Mouse (Mus musculus) heart, embryonic 16.5 days (tissue): ENCODE results near the gene Poc5. TPM values are rescaled to one million over a fixed set of nuclear protein-coding genes. Genes with fewer than 3 reads are reported as not detected.

ENCODE experiments used
- ATAC-seq: fragments of 200-750 bp; cut with Nextera tagmentation; replicated peaks from 2 replicates; pipeline ENCODE4 v1.8.0; 2017; ENCODE audit warnings: moderate number of reproducible peaks; ENCODE audit not compliant: insufficient read depth, low FRiP score; ENCODE audit errors: extremely low read depth
- H3K27ac ChIP-seq: fragments of 300-500 bp; sonication (generic); 2 replicates; pipeline ENCODE4 v1.5.1; 2014; ENCODE audit warnings: mild to moderate bottlenecking, low read length, control low read depth, moderate library complexity
- H3K27me3 ChIP-seq: fragments of 300-500 bp; sonication (generic); 2 replicates; pipeline ENCODE4 v1.6.1; 2014; ENCODE audit warnings: low read length, mixed read lengths; ENCODE audit not compliant: control insufficient read depth, insufficient read depth
- H3K36me3 ChIP-seq: fragments of 300-500 bp; sonication (generic); 2 replicates; pipeline ENCODE4 v1.6.1; 2014; ENCODE audit not compliant: control insufficient read depth, insufficient read depth
- H3K4me1 ChIP-seq: fragments of 300-500 bp; sonication (generic); 2 replicates; pipeline ENCODE4 v1.6.1; 2014; ENCODE audit warnings: low read length, mixed read lengths; ENCODE audit not compliant: control insufficient read depth, insufficient read depth
- H3K4me2 ChIP-seq: fragments of 300-500 bp; sonication (generic); 2 replicates; pipeline ENCODE4 v1.6.1; 2014; ENCODE audit warnings: low read depth, mild to moderate bottlenecking, control low read depth, low read length
- H3K4me3 ChIP-seq: fragments of 300-500 bp; sonication (generic); 2 replicates; pipeline ENCODE4 v1.5.1; 2014; ENCODE audit warnings: mild to moderate bottlenecking, control low read depth, low read length
- H3K9ac ChIP-seq: fragments of 300-500 bp; sonication (generic); 2 replicates; pipeline ENCODE4 v1.6.1; 2014; ENCODE audit warnings: low read length, control low read depth
- H3K9me3 ChIP-seq: fragments of 300-500 bp; sonication (generic); replicated peaks from 2 replicates; pipeline ENCODE4 v1.6.1; 2016; ENCODE audit warnings: low read length; ENCODE audit not compliant: control insufficient read depth
- WGBS: fragments of 180-500 bp; shearing (Covaris S2); extraction: QIAGEN DNeasy Blood & Tissue Kit; methylation state at CpG from one replicate; pipeline ENCODE4 v1.1.7; 2014; 5-methylcytosine and 5-hydroxymethylcytosine counted together
- microRNA-seq: library from miRNA; unstranded; fragments of <30 nt; microRNA quantifications from one replicate; pipeline ENCODE4, GENCODE M21; 2017
- polyA plus RNA-seq: library from polyadenylated mRNA; unstranded; fragments of >200 nt; fragmentation: Nextera tagmentation; extraction: Ambion mirVana; gene quantifications from 2 replicates; pipeline ENCODE4 v1.2.1, GENCODE M21; 2015

Poc5 gene
- polyA plus RNA-seq, 1 experiment from 2014 or later: 11.5 TPM

- Histone ChIP-seq H3K4me3 (no peak overlapping the region), H3K9ac (no peak overlapping the region), H3K27ac (no peak overlapping the region), H3K4me2 (no peak overlapping the region), H3K36me3 (no peaks in the 10 kb centered on the region), H3K27me3 (no peaks in the 10 kb centered on the region), H3K4me1 (no peaks in the 10 kb centered on the region; the same call in 1 of the 2 replicates), H3K9me3 (no peaks in the 10 kb centered on the region)
- WGBS: 65% methylated on average over 5 of the region's 5 CpGs
- ATAC-seq: no peak; the same call in 1 of the 2 replicates
These were observed 69.9 kb downstream of the Poc5 start for GRCm38 (mm10) chr13:96458018-96458417.

- ATAC-seq: no peak
- Histone ChIP-seq H3K4me1 (no peaks in the 10 kb centered on the region; the same call in 1 of the 2 replicates), H3K9me3 (no peaks in the 10 kb centered on the region), H3K27ac (no peak overlapping the region), H3K36me3 (no peaks in the 10 kb centered on the region), H3K4me2 (no peak overlapping the region), H3K9ac (no peak overlapping the region), H3K27me3 (no peaks in the 10 kb centered on the region), H3K4me3 (no peak overlapping the region)
- 80% methylated on average over 4 of the region's 4 CpGs for WGBS
These were observed 70.5 kb downstream of the Poc5 start for GRCm38 (mm10) chr13:96458606-96459005.

GRCm38 (mm10) chr13:96462644-96463043 is 74.5 kb downstream of the Poc5 start:
- Histone ChIP-seq H3K9ac (no peak overlapping the region), H3K4me3 (no peak overlapping the region), H3K4me1 (no peaks in the 10 kb centered on the region), H3K4me2 (no peak overlapping the region), H3K9me3 (no peaks in the 10 kb centered on the region), H3K27ac (no peak overlapping the region), H3K36me3 (no peaks in the 10 kb centered on the region), H3K27me3 (no peaks in the 10 kb centered on the region)
- no peak for ATAC-seq
- WGBS: 64% methylated on average over 1 of the region's 1 CpGs

- Histone ChIP-seq H3K9ac (no peak overlapping the region), H3K27me3 (no peaks in the 10 kb centered on the region), H3K36me3 (no peaks in the 10 kb centered on the region), H3K27ac (no peak overlapping the region), H3K4me1 (no peaks in the 10 kb centered on the region), H3K4me2 (no peak overlapping the region), H3K4me3 (no peak overlapping the region), H3K9me3 (no peaks in the 10 kb centered on the region)
- no peak for ATAC-seq
- WGBS: 54% methylated on average over 5 of the region's 5 CpGs
These were observed 77.2 kb downstream of the Poc5 start for GRCm38 (mm10) chr13:96465315-96465714.

Small RNA genes lying within 50 kb of the gene (microRNA-seq; reads per million reads assigned to microRNA genes)
- gene Gm25213: not detected

Other genes with a start within 250 kb of the Poc5 start
- gene Ankdd1b, start 82.9 kb downstream of the Poc5 start, polyA plus RNA-seq: 0.95 and 1.2 TPM in 2 replicates
- not detected in 2 replicates for gene Gm17622, start 102.4 kb downstream of the Poc5 start, polyA plus RNA-seq
- 6.5 and 7.3 TPM in 2 replicates for gene Polk, start 154.3 kb downstream of the Poc5 start, polyA plus RNA-seq
- 8.7 and 9.1 TPM in 2 replicates for gene Col4a3bp, start 154.3 kb downstream of the Poc5 start, polyA plus RNA-seq